Mouse (Mus musculus) midbrain, embryonic 14.5 days (tissue): ENCODE results near the gene Tspan7. TPM values are rescaled to one million over a fixed set of nuclear protein-coding genes. Genes with fewer than 3 reads are reported as not detected.

Source experiments
- ATAC-seq: fragments of 200-750 bp; cut with Nextera tagmentation; 2 replicates; pipeline ENCODE4 v1.8.0; 2017; ENCODE audit warnings: moderate number of reproducible peaks, moderate library complexity; ENCODE audit not compliant: low FRiP score, low TSS enrichment
- DNase-seq: peaks from one replicate; pipeline ENCODE4 v3.0.0-alpha.2; 2015
- H3K27ac ChIP-seq: fragments of 300-500 bp; sonication (generic); replicated peaks from 2 replicates; pipeline ENCODE4 v1.5.1; 2014; ENCODE audit warnings: mild to moderate bottlenecking, low read depth, low read length, moderate library complexity
- H3K27me3 ChIP-seq: fragments of 300-500 bp; sonication (generic); 2 replicates; pipeline ENCODE4 v1.6.1; 2014; ENCODE audit warnings: low read length, control low read depth, mixed read lengths; ENCODE audit not compliant: control insufficient read depth, insufficient read depth
- H3K36me3 ChIP-seq: fragments of 300-500 bp; sonication (generic); 2 replicates; pipeline ENCODE4 v1.6.1; 2014; ENCODE audit warnings: low read length, control low read depth; ENCODE audit not compliant: control insufficient read depth, insufficient read depth
- H3K4me1 ChIP-seq: fragments of 300-500 bp; sonication (generic); 2 replicates; pipeline ENCODE4 v1.6.1; 2014; ENCODE audit warnings: mild to moderate bottlenecking, antibody characterized with exemption, low read length, control low read depth; ENCODE audit not compliant: control insufficient read depth, insufficient read depth
- H3K4me2 ChIP-seq: fragments of 300-500 bp; sonication (generic); 2 replicates; pipeline ENCODE4 v1.6.1; 2014; ENCODE audit warnings: mild to moderate bottlenecking, low read length, moderate library complexity
- H3K4me3 ChIP-seq: fragments of 300-500 bp; sonication (generic); replicated peaks from 2 replicates; pipeline ENCODE4 v1.5.1; 2014; ENCODE audit warnings: low read depth, low read length
- H3K9ac ChIP-seq: fragments of 300-500 bp; sonication (generic); replicated peaks from 2 replicates; pipeline ENCODE4 v1.6.1; 2014; ENCODE audit warnings: mild to moderate bottlenecking, low read length, moderate library complexity
- H3K9me3 ChIP-seq: fragments of 300-500 bp; sonication (generic); 2 replicates; pipeline ENCODE4 v1.6.1; 2016; ENCODE audit warnings: low read length, control low read depth, mixed read lengths; ENCODE audit not compliant: control insufficient read depth
- WGBS: fragments of 180-500 bp; shearing (Covaris S2); extraction: QIAGEN DNeasy Blood & Tissue Kit; methylation state at CpG from one replicate; pipeline ENCODE4 v1.1.7; 2014; 5-methylcytosine and 5-hydroxymethylcytosine counted together
- polyA plus RNA-seq: library from polyadenylated mRNA; unstranded; fragments of >200 nt; fragmentation: Nextera tagmentation; extraction: Ambion mirVana; gene quantifications from 2 replicates; pipeline ENCODE4 v1.2.1, GENCODE M21; 2014

Gene Tspan7
- polyA plus RNA-seq, 1 experiment from 2014 or later: 332 TPM

- DNase-seq (peak; percentile 62), ATAC-seq (no peak)
- H3K9me3 ChIP-seq: no peaks in the 10 kb centered on the region
- 35% methylated on average over 3 of the region's 3 CpGs for WGBS
- no peaks in the 10 kb centered on the region for H3K4me1 ChIP-seq
- no peak overlapping the region for H3K4me3 ChIP-seq
- no peak overlapping the region for H3K4me2 ChIP-seq
- H3K36me3 ChIP-seq: no peaks in the 10 kb centered on the region
- H3K9ac ChIP-seq: no peak overlapping the region
- H3K27ac ChIP-seq: no peak overlapping the region
- H3K27me3 ChIP-seq: no peaks in the 10 kb centered on the region
These were observed 89.6 kb downstream of the Tspan7 start for GRCm38 (mm10) chrX:10574523-10574922.

- Histone ChIP-seq H3K4me3 (no peak overlapping the region), H3K27me3 (no peaks in the 10 kb centered on the region), H3K27ac (no peak overlapping the region), H3K9me3 (no peaks in the 10 kb centered on the region), H3K36me3 (no peaks in the 10 kb centered on the region), H3K4me1 (no peaks in the 10 kb centered on the region), H3K4me2 (no peak overlapping the region), H3K9ac (no peak overlapping the region)
- no peak for DNase-seq
- ATAC-seq: no peak
- 73% methylated on average over 2 of the region's 2 CpGs for WGBS
These were observed 90.4 kb downstream of the Tspan7 start for GRCm38 (mm10) chrX:10575406-10575805.

- 87% methylated on average over 4 of the region's 4 CpGs for WGBS
- Histone ChIP-seq H3K27ac (no peak overlapping the region), H3K36me3 (no peaks in the 10 kb centered on the region), H3K27me3 (no peaks in the 10 kb centered on the region), H3K4me1 (no peaks in the 10 kb centered on the region), H3K4me2 (no peak overlapping the region), H3K4me3 (no peak overlapping the region), H3K9me3 (no peaks in the 10 kb centered on the region), H3K9ac (no peak overlapping the region)
- DNase-seq (no peak), ATAC-seq (no peak)
These were observed 91.4 kb downstream of the Tspan7 start for GRCm38 (mm10) chrX:10576349-10576748.

- H3K27me3 ChIP-seq: no peaks in the 10 kb centered on the region
- H3K27ac ChIP-seq: no peak overlapping the region
- no peaks in the 10 kb centered on the region for H3K36me3 ChIP-seq
- no peak overlapping the region for H3K4me2 ChIP-seq
- H3K9ac ChIP-seq: no peak overlapping the region
- no peak overlapping the region for H3K4me3 ChIP-seq
- H3K4me1 ChIP-seq: no peaks in the 10 kb centered on the region
- WGBS: 4% methylated on average over 1 of the region's 1 CpGs
- no peaks in the 10 kb centered on the region for H3K9me3 ChIP-seq
- DNase-seq: peak; percentile 80
- ATAC-seq: no peak
These were observed 92.4 kb downstream of the Tspan7 start for GRCm38 (mm10) chrX:10577356-10577755.

GRCm38 (mm10) chrX:10582731-10583130 lies 97.8 kb downstream of the Tspan7 start:
- no peaks in the 10 kb centered on the region for H3K9me3 ChIP-seq
- DNase-seq (no peak), ATAC-seq (no peak)
- H3K4me1 ChIP-seq: no peaks in the 10 kb centered on the region
- no peak overlapping the region for H3K9ac ChIP-seq
- no peaks in the 10 kb centered on the region for H3K27me3 ChIP-seq
- H3K36me3 ChIP-seq: no peaks in the 10 kb centered on the region
- no peak overlapping the region for H3K27ac ChIP-seq
- H3K4me3 ChIP-seq: no peak overlapping the region
- WGBS: 90% methylated on average over 4 of the region's 4 CpGs
- H3K4me2 ChIP-seq: no peak overlapping the region

- Histone ChIP-seq H3K4me2 (no peak overlapping the region), H3K36me3 (no peaks in the 10 kb centered on the region), H3K9me3 (no peaks in the 10 kb centered on the region), H3K9ac (no peak overlapping the region), H3K27ac (no peak overlapping the region), H3K27me3 (no peaks in the 10 kb centered on the region), H3K4me3 (no peak overlapping the region), H3K4me1 (no peaks in the 10 kb centered on the region)
- ATAC-seq (no peak), DNase-seq (no peak)
- WGBS: 64% methylated on average over 3 of the region's 3 CpGs
These were observed 107.3 kb downstream of the Tspan7 start for GRCm38 (mm10) chrX:10592244-10592643.

GRCm38 (mm10) chrX:10593561-10593960 lies 108.6 kb downstream of the Tspan7 start:
- no peak overlapping the region for H3K9ac ChIP-seq
- H3K27ac ChIP-seq: no peak overlapping the region
- no peaks in the 10 kb centered on the region for H3K27me3 ChIP-seq
- ATAC-seq (no peak), DNase-seq (no peak)
- H3K4me1 ChIP-seq: no peaks in the 10 kb centered on the region
- H3K4me3 ChIP-seq: no peak overlapping the region
- H3K9me3 ChIP-seq: no peaks in the 10 kb centered on the region
- no peak overlapping the region for H3K4me2 ChIP-seq
- 93% methylated on average over 7 of the region's 7 CpGs for WGBS
- H3K36me3 ChIP-seq: no peaks in the 10 kb centered on the region

GRCm38 (mm10) chrX:10617119-10617518 lies 132.2 kb downstream of the Tspan7 start:
- no peak overlapping the region for H3K4me2 ChIP-seq
- no peaks in the 10 kb centered on the region for H3K4me1 ChIP-seq
- no peak overlapping the region for H3K4me3 ChIP-seq
- 18% methylated on average over 5 of the region's 5 CpGs for WGBS
- H3K9me3 ChIP-seq: no peaks in the 10 kb centered on the region
- no peaks in the 10 kb centered on the region for H3K27me3 ChIP-seq
- no peak overlapping the region for H3K27ac ChIP-seq
- H3K36me3 ChIP-seq: no peaks in the 10 kb centered on the region
- H3K9ac ChIP-seq: no peak overlapping the region
- ATAC-seq: no peak
- DNase-seq: peak; percentile 70

- Histone ChIP-seq H3K9me3 (no peaks in the 10 kb centered on the region), H3K27ac (no peak overlapping the region), H3K27me3 (no peaks in the 10 kb centered on the region), H3K9ac (no peak overlapping the region), H3K4me2 (no peak overlapping the region), H3K4me3 (no peak overlapping the region), H3K36me3 (no peaks in the 10 kb centered on the region), H3K4me1 (no peaks in the 10 kb centered on the region)
- ATAC-seq (no peak), DNase-seq (no peak)
These were observed 156.1 kb downstream of the Tspan7 start for GRCm38 (mm10) chrX:10641062-10641461.
